ENCODE assay signal across 21 mouse cellular contexts in the genomic region with DNA sequence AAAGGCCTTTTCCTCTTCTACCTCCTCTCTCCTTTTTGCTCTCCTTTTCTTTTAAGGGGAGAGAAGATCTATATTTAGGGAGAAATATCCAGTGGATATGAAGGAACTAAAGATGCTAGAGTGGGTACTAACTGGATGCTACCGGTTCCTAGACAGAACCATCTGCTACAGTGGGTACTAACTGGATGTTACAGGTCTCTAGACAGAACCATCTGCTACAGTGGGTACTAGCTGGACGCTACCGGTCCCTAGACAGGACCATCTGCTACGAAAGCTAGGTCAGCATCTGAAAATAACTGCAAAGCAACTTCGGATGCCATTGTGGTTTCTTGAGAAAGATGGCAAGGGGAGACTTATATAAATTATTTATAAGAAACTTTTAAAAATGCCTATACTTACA. TPM values are rescaled to one million over a fixed set of nuclear protein-coding genes. Genes with fewer than 3 reads are reported as not detected.
A peak's percentile ranks its signal among the peaks of the same experiment; 100 is the strongest.
DNase-seq lines count a peak whose midpoint lies in the region; ATAC-seq lines count a peak whose summit lies in the region.
"Had no signal": no experiment of that assay in that cellular context is flagged by ENCODE, and none has a peak within 500 bp of the region (broad histone marks: within the 10 kb centered on the region; RNA-seq: fewer than 3 reads in every experiment).

No protein-coding gene starts in this region.

- ATAC-seq in forebrain, embryonic 11.5 days (replicated peaks; ENCODE audit: low FRiP score), result no peak
- no peak for ATAC-seq in forebrain, embryonic 12.5 days (ENCODE audit: low FRiP score)
- ATAC-seq: CD4-positive, CD25-positive, alpha-beta regulatory T cell, adult 4 months; forebrain, embryonic 13.5 days; intestine, embryonic 16.5 days had no signal

- no peak overlapping the region for H3K27ac ChIP-seq in forebrain, embryonic 11.5 days (ENCODE audit: low read depth, low read length)
- H3K27ac ChIP-seq in forebrain, embryonic 12.5 days, result no peak overlapping the region
- H3K27ac ChIP-seq: embryonic facial prominence, embryonic 12.5 days; forebrain, embryonic 13.5 days; heart, embryonic 13.5 days; hindbrain, embryonic 15.5 days; kidney, embryonic 15.5 days had no signal

- H3K4me3 ChIP-seq in forebrain, embryonic 11.5 days (ENCODE audit: low read depth, low read length), result no peak overlapping the region
- H3K4me3 ChIP-seq in forebrain, embryonic 12.5 days (replicated peaks), result no peak overlapping the region
- H3K4me3 ChIP-seq: embryonic facial prominence, embryonic 12.5 days; forebrain, embryonic 13.5 days; heart, embryonic 13.5 days; hindbrain, embryonic 15.5 days; kidney, embryonic 15.5 days had no signal

- 87% methylated on average over 5 of the region's 5 CpGs for WGBS in forebrain, embryonic 11.5 days
- WGBS in forebrain, embryonic 12.5 days, result 92% methylated on average over 5 of the region's 5 CpGs

- H3K27me3 ChIP-seq in forebrain, embryonic 11.5 days (ENCODE audit: control insufficient read depth, insufficient read depth, low read length), result no peaks in the 10 kb centered on the region
- no peaks in the 10 kb centered on the region for H3K27me3 ChIP-seq in forebrain, embryonic 12.5 days
- H3K27me3 ChIP-seq: embryonic facial prominence, embryonic 12.5 days; forebrain, embryonic 13.5 days; heart, embryonic 13.5 days; hindbrain, embryonic 15.5 days; kidney, embryonic 15.5 days had no signal

- peaks cover 2% of the 10 kb centered on the region; the same call in 1 of the 2 replicates for H3K4me1 ChIP-seq in forebrain, embryonic 11.5 days (replicated peaks; ENCODE audit: control insufficient read depth, insufficient read depth, low read length)
- H3K4me1 ChIP-seq in forebrain, embryonic 12.5 days, result peaks cover 6% of the 10 kb centered on the region
- H3K4me1 ChIP-seq: embryonic facial prominence, embryonic 12.5 days had no signal

- DNase-seq in cerebellum, adult 11-12 months, result peak; percentile 22
- no peak for DNase-seq in cerebellum, postnatal 4 days (ENCODE audit: low spot score in 2 of 2)
- DNase-seq in forebrain, embryonic 11.5 days (ENCODE audit: low spot score), result peak; percentile 21
- peak; percentile 84 for DNase-seq in brain, adult 2 months (ENCODE audit: low read depth, low spot score)
- DNase-seq in cerebellum, postnatal 36 days, result peak; percentile 24 to 38
- DNase-seq in lung, adult 18-20 months, result no peak
- DNase-seq: adrenal gland, adult 8-10 months; B cell, adult 2 months; gastrocnemius, postnatal 36 days; heart, adult 11 months; heart, postnatal 36 days; kidney, adult 2 months had no signal

- H3K4me2 ChIP-seq in forebrain, embryonic 11.5 days (ENCODE audit: low read depth, low read length, severe bottlenecking), result no peak overlapping the region
- H3K4me2 ChIP-seq in forebrain, embryonic 12.5 days, result no peak overlapping the region
- H3K4me2 ChIP-seq: embryonic facial prominence, embryonic 12.5 days; forebrain, embryonic 13.5 days; heart, embryonic 13.5 days; hindbrain, embryonic 15.5 days; kidney, embryonic 15.5 days had no signal

- H3K36me3 ChIP-seq in forebrain, embryonic 11.5 days (ENCODE audit: control insufficient read depth, insufficient read depth, low read length), result no peaks in the 10 kb centered on the region
- H3K36me3 ChIP-seq in forebrain, embryonic 12.5 days (replicated peaks), result no peaks in the 10 kb centered on the region
- H3K36me3 ChIP-seq: embryonic facial prominence, embryonic 12.5 days; G1E; heart, embryonic 13.5 days; hindbrain, embryonic 15.5 days; kidney, embryonic 15.5 days had no signal

- H3K9ac ChIP-seq in forebrain, embryonic 11.5 days (ENCODE audit: low read length), result no peak overlapping the region
- no peak overlapping the region for H3K9ac ChIP-seq in forebrain, embryonic 12.5 days
- H3K9ac ChIP-seq: embryonic facial prominence, embryonic 12.5 days; forebrain, embryonic 13.5 days; heart, embryonic 13.5 days; hindbrain, embryonic 15.5 days; kidney, embryonic 15.5 days had no signal

- H3K9me3 ChIP-seq in forebrain, embryonic 11.5 days (ENCODE audit: control insufficient read depth, low read length), result no peaks in the 10 kb centered on the region
- H3K9me3 ChIP-seq in forebrain, embryonic 12.5 days, result no peaks in the 10 kb centered on the region
- H3K9me3 ChIP-seq: embryonic facial prominence, embryonic 12.5 days; forebrain, embryonic 13.5 days; G1E; heart, embryonic 13.5 days; hindbrain, embryonic 15.5 days; kidney, embryonic 15.5 days had no signal

RNA-seq across cellular contexts. Expression of a gene that starts 15.4 kb away (rescaled TPM):
- 25.9 and 28.9 TPM in 2 replicates for polyA plus RNA-seq in forebrain, embryonic 11.5 days (2014; fragmentation: Nextera tagmentation; extraction: Ambion mirVana)
- 39.0 and 45.2 TPM in 2 replicates for polyA plus RNA-seq in forebrain, embryonic 12.5 days (2016; fragmentation: Nextera tagmentation; extraction: Ambion mirVana)

RNA-seq across cellular contexts. Expression of a gene that starts 41.4 kb away (rescaled TPM):
- polyA plus RNA-seq in forebrain, embryonic 11.5 days (2014; fragmentation: Nextera tagmentation; extraction: Ambion mirVana), result 63.0 and 71.4 TPM in 2 replicates
- 124 and 137 TPM in 2 replicates for polyA plus RNA-seq in forebrain, embryonic 12.5 days (2016; fragmentation: Nextera tagmentation; extraction: Ambion mirVana)

Comparison
In these comparisons a context has a peak if more than half of its experiments do, and no peak if none do; other contexts are left out.
1. DNase-seq: peak in cerebellum, adult 11-12 months (single experiment), forebrain, embryonic 11.5 days (single experiment), brain, adult 2 months (single experiment) and cerebellum, postnatal 36 days (2 of 2); none in cerebellum, postnatal 4 days (0 of 2) and lung, adult 18-20 months (0 of 2).